Mouse (Mus musculus) G1E (cell line): ENCODE results near the gene Dnajc16. TPM values are rescaled to one million over a fixed set of nuclear protein-coding genes. Genes with fewer than 3 reads are reported as not detected.

Experiments
- ATAC-seq: 2 replicates; pipeline ENCODE4 v1.8.0; 2016; ENCODE audit warnings: mild to moderate bottlenecking; ENCODE audit not compliant: insufficient number of reproducible peaks, poor library complexity, low FRiP score, severe bottlenecking; ENCODE audit errors: extremely low read depth
- DNase-seq: peaks from one replicate; pipeline ENCODE4 v3.0.0; 2012; ENCODE audit warnings: low spot score
- H3K27me3 ChIP-seq: 2 replicates; pipeline ENCODE4 v1.6.1; 2012; ENCODE audit warnings: mild to moderate bottlenecking, low read length, inconsistent platforms; ENCODE audit not compliant: insufficient read depth
- H3K36me3 ChIP-seq: replicated peaks from 2 replicates; pipeline ENCODE3; 2012; ENCODE audit warnings: mild to moderate bottlenecking, inconsistent platforms
- H3K4me1 ChIP-seq: 2 replicates; pipeline ENCODE4 v1.6.1; 2012; ENCODE audit warnings: low read depth, low read length, inconsistent platforms, mixed read lengths; ENCODE audit not compliant: insufficient read depth
- H3K4me3 ChIP-seq: 2 replicates; pipeline ENCODE4 v1.5.1; 2012; ENCODE audit warnings: low read depth, mild to moderate bottlenecking, inconsistent platforms, low read length, moderate library complexity, mixed read lengths
- H3K9me3 ChIP-seq: replicated peaks from 2 replicates; pipeline ENCODE4 v1.6.1; 2012; ENCODE audit warnings: inconsistent platforms
- CTCF ChIP-seq: IDR thresholded peaks from 2 replicates; pipeline ENCODE4 v1.5.1; 2012; ENCODE audit warnings: low read depth, low read length, inconsistent platforms, mixed read lengths
- GATA1 ChIP-seq: IDR thresholded peaks from 2 replicates; pipeline ENCODE4 v1.6.1; 2012; ENCODE audit warnings: borderline replicate concordance, low read length, inconsistent platforms, mixed read lengths
- GATA2 ChIP-seq: IDR thresholded peaks from 2 replicates; pipeline ENCODE4 v1.6.1; 2012; ENCODE audit warnings: low read depth, low read length, inconsistent platforms, borderline replicate concordance
- POLR2AphosphoS5 ChIP-seq: IDR thresholded peaks from 2 replicates; pipeline ENCODE4 v1.6.1; 2012; ENCODE audit warnings: low read depth, low read length, inconsistent platforms; ENCODE audit not compliant: insufficient replicate concordance
- TAL1 ChIP-seq: conservative IDR thresholded peaks from 2 replicates; pipeline ENCODE4 v1.6.1; 2012; ENCODE audit warnings: low read depth, low read length, inconsistent platforms, mixed read lengths
- polyA plus RNA-seq: library from polyadenylated mRNA; stranded (reverse); fragments of >175 nt; gene quantifications from 2 replicates; pipeline ENCODE4 v1.2.3, GENCODE M21; 2012
- total RNA-seq, 2 experiments: library from RNA; stranded (forward) in 1 of 2; stranded (reverse) in 1 of 2; fragments of 200-1000 nt in 1 of 2; fragments of >200 nt in 1 of 2; fragmentation: Nextera tagmentation in 1 of 2; gene quantifications; 2 replicates each; pipeline ENCODE4 v1.2.3; 2014 to 2017

Gene Dnajc16
- total and polyA plus RNA-seq, 3 experiments: 2.9 to 10.6 (median 9.9) TPM

GRCm38 (mm10) chr4:141751419-141752075 is 39.2 kb downstream of the Dnajc16 start:
- ATAC-seq: peak; percentile 77
- Histone ChIP-seq H3K27me3 (no peaks in the 10 kb centered on the region), H3K4me3 (peak overlapping the region; percentile 57; the same call in 1 of the 2 replicates), H3K36me3 (no peaks in the 10 kb centered on the region), H3K4me1 (peaks cover 53% of the 10 kb centered on the region), H3K9me3 (no peaks in the 10 kb centered on the region)
- DNase-seq: peak; percentile 59
- no peak for TF ChIP-seq POLR2AphosphoS5
- peak; percentile 59; the same call in 1 of the 2 replicates for TF ChIP-seq TAL1
- no peak for TF ChIP-seq GATA1
- TF ChIP-seq CTCF: no peak
- TF ChIP-seq GATA2: no peak

- Histone ChIP-seq H3K4me1 (peaks cover 52% of the 10 kb centered on the region), H3K4me3 (peak overlapping the region; percentile 55; the same call in 1 of the 2 replicates), H3K27me3 (no peaks in the 10 kb centered on the region), H3K9me3 (no peaks in the 10 kb centered on the region), H3K36me3 (no peaks in the 10 kb centered on the region)
- no peak for DNase-seq
- ATAC-seq: no peak
- TF ChIP-seq GATA2: no peak
- TF ChIP-seq POLR2AphosphoS5: no peak
- TF ChIP-seq CTCF: no peak
- TF ChIP-seq TAL1: no peak
Measured at GRCm38 (mm10) chr4:141750826-141751225, 39.9 kb downstream of the Dnajc16 start.

- no peak overlapping the region for H3K4me3 ChIP-seq
- ATAC-seq (no peak), DNase-seq (no peak)
- no peaks in the 10 kb centered on the region for H3K36me3 ChIP-seq
- no peak for TF ChIP-seq POLR2AphosphoS5
- TF ChIP-seq CTCF: no peak
- TF ChIP-seq TAL1: no peak
- no peak for TF ChIP-seq GATA1
- no peak for TF ChIP-seq GATA2
- no peaks in the 10 kb centered on the region for H3K9me3 ChIP-seq
- peaks cover 45% of the 10 kb centered on the region for H3K4me1 ChIP-seq
- H3K27me3 ChIP-seq: no peaks in the 10 kb centered on the region
Measured at GRCm38 (mm10) chr4:141749557-141749956, 41.2 kb downstream of the Dnajc16 start.

GRCm38 (mm10) chr4:141746578-141747346 is 44.0 kb downstream of the Dnajc16 start, which contains the start of gene Agmat:
Gene Agmat, plus strand, starts transcription at chr4:141746672.
- Histone ChIP-seq H3K4me3 (no peak within 1 kb of the TSS), H3K9me3 (no peaks in the 10 kb centered on the region), H3K36me3 (no peaks in the 10 kb centered on the region), H3K4me1 (peaks cover 37% of the 10 kb centered on the region), H3K27me3 (no peaks in the 10 kb centered on the region)
- no peak for TF ChIP-seq CTCF
- no peak for TF ChIP-seq GATA1
- no peak for TF ChIP-seq TAL1
- no peak for TF ChIP-seq POLR2AphosphoS5
- no peak for TF ChIP-seq GATA2
- DNase-seq: no peak
- ATAC-seq: no peak

- ATAC-seq: no peak
- Histone ChIP-seq H3K4me1 (peaks cover 17% of the 10 kb centered on the region), H3K4me3 (no peak overlapping the region), H3K9me3 (no peaks in the 10 kb centered on the region), H3K27me3 (no peaks in the 10 kb centered on the region), H3K36me3 (no peaks in the 10 kb centered on the region)
- TF ChIP-seq GATA2: no peak
- TF ChIP-seq TAL1: no peak
- no peak for TF ChIP-seq CTCF
- TF ChIP-seq POLR2AphosphoS5: no peak
- no peak for TF ChIP-seq GATA1
- no peak for DNase-seq
Measured at GRCm38 (mm10) chr4:141742381-141742780, 48.4 kb downstream of the Dnajc16 start.

- Histone ChIP-seq H3K4me3 (no peak overlapping the region), H3K36me3 (no peaks in the 10 kb centered on the region), H3K9me3 (no peaks in the 10 kb centered on the region), H3K4me1 (peaks cover 16% of the 10 kb centered on the region), H3K27me3 (no peaks in the 10 kb centered on the region)
- no peak for ATAC-seq
- no peak for DNase-seq
- TF ChIP-seq POLR2AphosphoS5: no peak
- no peak for TF ChIP-seq CTCF
- TF ChIP-seq GATA2: no peak
- no peak for TF ChIP-seq GATA1
- no peak for TF ChIP-seq TAL1
Measured at GRCm38 (mm10) chr4:141741856-141742255, 48.9 kb downstream of the Dnajc16 start.
